Mouse (Mus musculus): ENCODE measurements around the gene Maml3.

Maml3 gene

GRCm38 (mm10) chr3:51821551-51821950, 283.3 kb downstream of the Maml3 start:
- no peak for DNase-seq (ENCODE audit: low spot score)

GRCm38 (mm10) chr3:51819109-51819508, 285.8 kb downstream of the Maml3 start:
- no peak for DNase-seq (ENCODE audit: low spot score)

- no peak for DNase-seq (ENCODE audit: low spot score)
Measured at GRCm38 (mm10) chr3:51817919-51818318, 287.0 kb downstream of the Maml3 start.

- no peak for DNase-seq (ENCODE audit: low spot score)
Measured at GRCm38 (mm10) chr3:51817329-51817728, 287.5 kb downstream of the Maml3 start.

GRCm38 (mm10) chr3:51816517-51817285, 288.2 kb downstream of the Maml3 start:
- DNase-seq (ENCODE audit: low spot score) = no peak

GRCm38 (mm10) chr3:51814073-51814472, 290.8 kb downstream of the Maml3 start:
- DNase-seq (ENCODE audit: low spot score) = no peak

GRCm38 (mm10) chr3:51813186-51813585, 291.7 kb downstream of the Maml3 start:
- no peak for DNase-seq (ENCODE audit: low spot score)

GRCm38 (mm10) chr3:51810731-51811130, 294.1 kb downstream of the Maml3 start:
- DNase-seq (ENCODE audit: low spot score) = no peak

GRCm38 (mm10) chr3:51809822-51810221, 295.1 kb downstream of the Maml3 start:
- DNase-seq (ENCODE audit: low spot score) = no peak

GRCm38 (mm10) chr3:51807981-51808870, 296.6 kb downstream of the Maml3 start:
- no peak for DNase-seq (ENCODE audit: low spot score)

- no peak for DNase-seq (ENCODE audit: low spot score)
Measured at GRCm38 (mm10) chr3:51805488-51806318, 299.2 kb downstream of the Maml3 start.

- no peak for DNase-seq (ENCODE audit: low spot score)
Measured at GRCm38 (mm10) chr3:51803903-51804302, 301.0 kb downstream of the Maml3 start.

- DNase-seq (ENCODE audit: low spot score) = no peak
Measured at GRCm38 (mm10) chr3:51799650-51800049, 305.2 kb downstream of the Maml3 start.

- DNase-seq (ENCODE audit: low spot score) = no peak
Measured at GRCm38 (mm10) chr3:51796838-51797237, 308.0 kb downstream of the Maml3 start.

- DNase-seq (ENCODE audit: low spot score) = peak; percentile 32
Measured at GRCm38 (mm10) chr3:51796219-51796828, 308.6 kb downstream of the Maml3 start.

GRCm38 (mm10) chr3:51791542-51791941, 313.3 kb downstream of the Maml3 start:
- DNase-seq (ENCODE audit: low spot score) = no peak

- no peak for DNase-seq (ENCODE audit: low spot score)
Measured at GRCm38 (mm10) chr3:51789389-51789904, 315.4 kb downstream of the Maml3 start.

GRCm38 (mm10) chr3:51788591-51789339, 316.1 kb downstream of the Maml3 start:
- DNase-seq (ENCODE audit: low spot score) = peak; percentile 43

- no peak for DNase-seq (ENCODE audit: low spot score)
Measured at GRCm38 (mm10) chr3:51787945-51788344, 316.9 kb downstream of the Maml3 start.

GRCm38 (mm10) chr3:51785796-51786195, 319.1 kb downstream of the Maml3 start:
- no peak for DNase-seq (ENCODE audit: low spot score)

GRCm38 (mm10) chr3:51782191-51782590, 322.7 kb downstream of the Maml3 start:
- no peak for DNase-seq (ENCODE audit: low spot score)
